Mouse (Mus musculus) megakaryocyte, embryonic 14.5 days (primary cell): ENCODE measurements around the gene Fam78b. TPM values are rescaled to one million over a fixed set of nuclear protein-coding genes. Genes with fewer than 3 reads are reported as not detected.
A peak's percentile ranks its signal among the peaks of the same experiment; 100 is the strongest.

Experiments
- H3K27me3 ChIP-seq: replicated peaks from 2 replicates; pipeline ENCODE3; 2012; ENCODE audit warnings: inconsistent platforms
- H3K36me3 ChIP-seq: replicated peaks from 2 replicates; pipeline ENCODE3; 2012; ENCODE audit warnings: low read length, inconsistent platforms, mixed read lengths
- H3K4me1 ChIP-seq: 2 replicates; pipeline ENCODE4 v1.6.1; 2012; ENCODE audit warnings: inconsistent platforms
- H3K4me3 ChIP-seq: replicated peaks from 2 replicates; pipeline ENCODE3; 2012; ENCODE audit warnings: moderate library complexity, mild to moderate bottlenecking, inconsistent platforms
- H3K9me3 ChIP-seq: 2 replicates; pipeline ENCODE4 v1.6.1; 2012; ENCODE audit warnings: inconsistent platforms
- FLI1 ChIP-seq: IDR thresholded peaks from 2 replicates; pipeline ENCODE4 v1.6.1; 2012; ENCODE audit warnings: low read length, inconsistent platforms, mixed read lengths
- GATA1 ChIP-seq: IDR thresholded peaks from 3 replicates; pipeline ENCODE4 v1.6.1; 2012; ENCODE audit warnings: mixed read lengths, low read length, inconsistent platforms, borderline replicate concordance
- polyA plus RNA-seq: library from polyadenylated mRNA; stranded (reverse); fragments of >175 nt; gene quantifications from 2 replicates; pipeline ENCODE4 v1.2.3, GENCODE M21; 2012; ENCODE audit warnings: low replicate concordance; ENCODE audit not compliant: insufficient read depth

Fam78b gene
- polyA plus RNA-seq, 1 experiment: 0.58 TPM

GRCm38 (mm10) chr1:167002486-167002850, 1.3 kb downstream of the Fam78b start:
- H3K4me3 ChIP-seq: peak overlapping the region; percentile 91

DNA sequence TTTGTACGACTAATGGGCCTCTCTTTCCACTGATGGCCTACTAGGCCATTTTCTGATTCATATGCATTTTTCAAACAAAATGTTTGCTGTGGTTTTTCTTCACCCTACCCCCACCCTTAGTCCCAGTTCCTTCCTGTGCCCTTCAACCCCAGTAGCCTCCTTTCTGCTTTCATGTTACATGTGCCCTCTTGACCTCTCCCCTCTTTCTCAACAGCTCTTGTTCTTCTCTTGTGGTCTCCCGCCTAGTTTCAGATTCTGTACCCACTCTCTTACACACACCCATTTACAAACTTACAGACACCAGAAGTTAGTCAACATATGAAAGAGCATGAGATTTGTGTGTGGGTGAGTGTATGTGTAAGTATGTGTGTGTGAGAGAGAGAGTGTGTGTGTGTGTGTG, 3.4 kb downstream of the Fam78b start:
- no peaks in the 10 kb centered on the region for H3K9me3 ChIP-seq
- peaks cover 17% of the 10 kb centered on the region for H3K4me1 ChIP-seq
- no peaks in the 10 kb centered on the region for H3K36me3 ChIP-seq
- TF ChIP-seq FLI1 (no peak), GATA1 (no peak)
- peaks cover 60% of the 10 kb centered on the region for H3K27me3 ChIP-seq
- H3K4me3 ChIP-seq: no peak overlapping the region

More at GRCm38 (mm10) chr1:167002486-167002850, 1.3 kb downstream of the Fam78b start:
- Histone ChIP-seq H3K36me3 (no peaks in the 10 kb centered on the region), H3K9me3 (no peaks in the 10 kb centered on the region), H3K27me3 (peaks cover 70% of the 10 kb centered on the region), H3K4me1 (peaks cover 17% of the 10 kb centered on the region)
- TF ChIP-seq FLI1 (no peak), GATA1 (no peak)

DNA sequence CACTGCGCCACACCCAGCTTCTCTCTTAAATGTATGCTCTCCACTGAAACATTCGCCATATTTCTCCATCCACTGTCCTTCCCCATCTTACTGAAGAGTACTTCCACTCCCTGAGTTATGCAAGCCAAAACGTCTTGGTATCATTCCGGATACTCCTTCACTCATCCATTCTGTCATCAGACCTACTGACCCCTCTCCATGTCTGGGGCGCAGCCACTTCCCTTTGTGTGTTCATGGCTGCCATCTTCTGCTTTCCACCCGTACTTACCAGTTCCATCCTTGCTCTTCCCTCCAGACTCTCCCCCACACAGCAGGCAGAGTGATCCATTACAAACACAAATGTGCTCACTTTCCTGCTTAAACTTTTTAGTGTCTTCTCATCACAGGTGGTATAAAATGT, 6.1 kb downstream of the Fam78b start:
- Histone ChIP-seq H3K4me3 (no peak overlapping the region), H3K9me3 (no peaks in the 10 kb centered on the region), H3K36me3 (no peaks in the 10 kb centered on the region), H3K27me3 (peaks cover 32% of the 10 kb centered on the region), H3K4me1 (no peaks in the 10 kb centered on the region; the same call in 1 of the 2 replicates)
- TF ChIP-seq GATA1 (no peak), FLI1 (no peak)

DNA sequence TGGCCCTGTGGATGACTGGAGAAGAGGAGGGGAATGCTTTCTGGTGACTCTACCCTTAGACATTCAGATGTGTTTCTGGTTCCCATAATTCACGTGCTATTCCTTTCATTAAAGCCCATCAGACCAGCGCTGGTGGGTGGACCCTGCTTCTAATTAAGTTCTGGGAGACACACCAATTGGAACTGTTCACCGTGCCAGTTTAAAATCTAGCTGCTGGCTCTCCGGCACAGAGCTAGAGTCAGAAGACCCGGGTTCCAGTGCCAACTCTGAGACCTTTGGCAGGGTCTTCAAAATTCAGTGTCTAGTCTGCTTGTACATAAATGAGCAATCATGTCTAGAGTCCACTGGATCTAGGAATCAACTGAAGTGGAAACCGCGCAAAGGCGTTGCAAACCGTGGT, 9.0 kb downstream of the Fam78b start:
- Histone ChIP-seq H3K4me1 (no peaks in the 10 kb centered on the region), H3K27me3 (peaks cover 14% of the 10 kb centered on the region), H3K9me3 (no peaks in the 10 kb centered on the region), H3K36me3 (no peaks in the 10 kb centered on the region), H3K4me3 (no peak overlapping the region)
- TF ChIP-seq GATA1 (no peak), FLI1 (no peak)

GRCm38 (mm10) chr1:167011301-167011700, 10.1 kb downstream of the Fam78b start:
- no peaks in the 10 kb centered on the region for H3K4me1 ChIP-seq
- H3K27me3 ChIP-seq: peaks cover 9% of the 10 kb centered on the region
- no peaks in the 10 kb centered on the region for H3K36me3 ChIP-seq
- TF ChIP-seq FLI1 (no peak), GATA1 (no peak)
- H3K4me3 ChIP-seq: no peak overlapping the region
- no peaks in the 10 kb centered on the region for H3K9me3 ChIP-seq

DNA sequence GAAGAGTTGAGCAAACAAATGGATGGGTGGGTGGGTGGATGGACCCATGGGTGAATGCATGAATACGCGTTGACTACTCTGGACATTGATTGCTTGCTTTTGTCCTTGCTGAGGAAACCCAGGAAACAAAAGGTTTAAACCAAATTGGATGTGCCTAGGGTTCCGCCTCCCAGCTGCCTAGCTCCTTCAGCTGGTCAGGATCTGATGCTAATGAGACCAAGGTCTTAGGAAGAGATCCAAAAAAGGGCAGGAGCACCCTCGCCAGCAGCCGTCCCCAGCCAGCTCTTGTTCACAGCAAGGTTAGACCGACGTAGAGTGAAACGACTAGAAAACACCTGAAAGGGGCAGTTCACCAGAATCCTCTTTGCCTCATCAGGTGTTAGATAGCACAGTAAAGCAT, 11.4 kb downstream of the Fam78b start:
- TF ChIP-seq GATA1 (no peak), FLI1 (no peak)
- Histone ChIP-seq H3K9me3 (no peaks in the 10 kb centered on the region), H3K4me1 (no peaks in the 10 kb centered on the region), H3K4me3 (no peak overlapping the region), H3K36me3 (no peaks in the 10 kb centered on the region), H3K27me3 (peaks cover 4% of the 10 kb centered on the region)

- H3K9me3 ChIP-seq: no peaks in the 10 kb centered on the region
- TF ChIP-seq GATA1 (no peak), FLI1 (no peak)
- H3K4me3 ChIP-seq: no peak overlapping the region
- H3K36me3 ChIP-seq: no peaks in the 10 kb centered on the region
- H3K27me3 ChIP-seq: peaks cover under 1% of the 10 kb centered on the region
- no peaks in the 10 kb centered on the region for H3K4me1 ChIP-seq
These were observed 12.1 kb downstream of the Fam78b start for GRCm38 (mm10) chr1:167013234-167013864.

DNA sequence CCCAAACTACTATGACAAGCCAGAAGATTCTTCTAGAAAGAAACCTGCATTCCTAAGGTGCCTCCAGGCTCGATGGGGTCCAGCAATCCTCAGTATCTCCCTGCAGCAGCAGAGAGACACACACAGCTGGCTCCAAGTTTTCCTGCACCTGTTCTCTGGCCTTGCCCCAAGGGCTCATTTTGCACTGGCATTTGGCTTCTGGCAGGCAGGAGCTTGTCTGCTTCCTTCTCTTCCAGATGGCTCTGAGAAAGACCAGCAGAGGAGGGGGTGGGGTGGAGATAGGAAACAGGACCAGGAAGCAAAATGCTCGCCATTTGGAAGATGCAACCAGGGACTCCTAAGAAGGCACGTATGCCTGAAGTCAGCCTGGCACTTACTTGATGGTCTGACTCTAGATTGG, 15.1 kb downstream of the Fam78b start:
- no peaks in the 10 kb centered on the region for H3K4me1 ChIP-seq
- no peak for TF ChIP-seq FLI1
- no peak for TF ChIP-seq GATA1
- H3K4me3 ChIP-seq: no peak overlapping the region
- no peaks in the 10 kb centered on the region for H3K36me3 ChIP-seq
- no peaks in the 10 kb centered on the region for H3K27me3 ChIP-seq
- peaks cover 4% of the 10 kb centered on the region; the same call in 1 of the 2 replicates for H3K9me3 ChIP-seq

DNA sequence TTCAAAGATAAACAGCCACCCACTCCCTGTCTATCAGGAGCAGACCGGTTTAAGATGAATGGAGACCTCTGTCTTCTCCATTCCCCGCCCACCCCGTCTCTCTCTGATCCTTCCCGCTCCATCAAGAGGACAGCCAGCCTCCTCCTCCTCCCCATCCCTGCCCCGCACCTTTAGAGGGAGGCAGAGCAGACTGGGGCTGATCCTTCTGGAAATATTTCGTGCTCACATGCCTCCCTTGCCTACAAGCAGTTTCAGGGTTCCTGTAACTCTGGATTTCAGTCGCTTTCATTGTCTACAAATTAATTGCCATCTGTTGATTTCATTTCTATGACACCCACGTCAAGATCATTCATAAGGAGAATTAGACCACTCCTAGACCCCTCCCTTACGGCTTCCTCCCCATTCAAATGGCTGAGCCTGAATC, 20.8 kb downstream of the Fam78b start:
- Histone ChIP-seq H3K9me3 (peaks cover 5% of the 10 kb centered on the region; the same call in 1 of the 2 replicates), H3K27me3 (no peaks in the 10 kb centered on the region), H3K36me3 (no peaks in the 10 kb centered on the region), H3K4me3 (no peak overlapping the region), H3K4me1 (no peaks in the 10 kb centered on the region)
- no peak for TF ChIP-seq GATA1
- no peak for TF ChIP-seq FLI1

- TF ChIP-seq GATA1 (no peak), FLI1 (no peak)
- H3K9me3 ChIP-seq: peaks cover 11% of the 10 kb centered on the region
- no peak overlapping the region for H3K4me3 ChIP-seq
- H3K4me1 ChIP-seq: no peaks in the 10 kb centered on the region
- H3K36me3 ChIP-seq: no peaks in the 10 kb centered on the region
- no peaks in the 10 kb centered on the region for H3K27me3 ChIP-seq
These were observed 21.4 kb downstream of the Fam78b start for GRCm38 (mm10) chr1:167022541-167023121.

- H3K36me3 ChIP-seq: no peaks in the 10 kb centered on the region
- H3K27me3 ChIP-seq: no peaks in the 10 kb centered on the region
- H3K4me1 ChIP-seq: no peaks in the 10 kb centered on the region
- TF ChIP-seq GATA1 (no peak), FLI1 (no peak)
- no peak overlapping the region for H3K4me3 ChIP-seq
- H3K9me3 ChIP-seq: peaks cover 23% of the 10 kb centered on the region
These were observed 22.6 kb downstream of the Fam78b start for GRCm38 (mm10) chr1:167023794-167024193.
